Mouse (Mus musculus) bone marrow macrophage, adult 2 months (primary cell): ENCODE results near the gene Gm42906.

ENCODE experiments used
- CTCF ChIP-seq: IDR thresholded peaks from 2 replicates; pipeline ENCODE4 v1.5.1; 2012; ENCODE audit warnings: low read depth, mild to moderate bottlenecking, low read length, moderate library complexity
- POLR2A ChIP-seq: IDR thresholded peaks from 2 replicates; pipeline ENCODE4 v1.6.1; 2012; ENCODE audit warnings: mild to moderate bottlenecking, low read depth, low read length, borderline replicate concordance

GRCm38 (mm10) chr5:151102262-151102661 is 325.7 kb downstream of the Gm42906 start:
- TF ChIP-seq CTCF = peak; percentile 55
- no peak for TF ChIP-seq POLR2A
